Mouse (Mus musculus) frontal cortex, adult 2 months (tissue): ENCODE results near the gene Bud23. TPM values are rescaled to one million over a fixed set of nuclear protein-coding genes. Genes with fewer than 3 reads are reported as not detected.

ENCODE experiments used
- DNase-seq, 2 experiments: peaks; one replicate each; pipeline ENCODE4 v3.0.0; 2022; ENCODE audit warnings: low spot score in 1 of 2; ENCODE audit errors: extremely low spot score in 1 of 2
- polyA plus RNA-seq: library from polyadenylated mRNA; depleted of rRNA; stranded (reverse); fragments of >200 nt; gene quantifications from 2 replicates; pipeline ENCODE4 v1.2.3, GENCODE M21; 2012; rRNA removed

Bud23 gene
- polyA plus RNA-seq, 1 experiment = 75.7 TPM

DNA sequence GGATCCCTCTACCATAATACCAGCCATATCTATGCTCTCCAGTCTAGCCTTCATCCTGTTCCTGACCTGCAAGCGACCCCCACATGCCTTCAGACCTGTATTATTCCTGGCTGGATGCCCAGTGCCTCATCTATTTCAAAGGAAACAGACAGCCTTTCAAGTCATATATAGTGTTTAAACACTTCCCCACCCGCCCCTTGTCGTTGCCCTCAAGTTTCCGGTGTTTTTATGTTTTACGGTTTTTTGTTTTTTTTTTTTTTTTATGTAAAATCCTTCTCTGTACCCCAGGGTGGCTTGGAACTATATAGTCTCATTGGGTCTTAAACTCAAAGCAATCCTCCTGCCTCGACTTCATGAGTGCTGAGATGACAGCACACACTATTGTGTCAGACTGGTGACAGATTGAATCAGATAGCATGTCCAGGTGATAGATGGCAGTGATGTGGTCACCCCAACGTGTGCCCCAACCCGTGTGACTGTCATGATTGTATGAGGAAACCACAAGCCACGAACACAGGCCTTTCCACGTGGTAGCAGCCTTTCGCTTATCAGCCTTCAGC is 40.0 kb downstream of the Bud23 start:
- DNase-seq = no peak

DNA sequence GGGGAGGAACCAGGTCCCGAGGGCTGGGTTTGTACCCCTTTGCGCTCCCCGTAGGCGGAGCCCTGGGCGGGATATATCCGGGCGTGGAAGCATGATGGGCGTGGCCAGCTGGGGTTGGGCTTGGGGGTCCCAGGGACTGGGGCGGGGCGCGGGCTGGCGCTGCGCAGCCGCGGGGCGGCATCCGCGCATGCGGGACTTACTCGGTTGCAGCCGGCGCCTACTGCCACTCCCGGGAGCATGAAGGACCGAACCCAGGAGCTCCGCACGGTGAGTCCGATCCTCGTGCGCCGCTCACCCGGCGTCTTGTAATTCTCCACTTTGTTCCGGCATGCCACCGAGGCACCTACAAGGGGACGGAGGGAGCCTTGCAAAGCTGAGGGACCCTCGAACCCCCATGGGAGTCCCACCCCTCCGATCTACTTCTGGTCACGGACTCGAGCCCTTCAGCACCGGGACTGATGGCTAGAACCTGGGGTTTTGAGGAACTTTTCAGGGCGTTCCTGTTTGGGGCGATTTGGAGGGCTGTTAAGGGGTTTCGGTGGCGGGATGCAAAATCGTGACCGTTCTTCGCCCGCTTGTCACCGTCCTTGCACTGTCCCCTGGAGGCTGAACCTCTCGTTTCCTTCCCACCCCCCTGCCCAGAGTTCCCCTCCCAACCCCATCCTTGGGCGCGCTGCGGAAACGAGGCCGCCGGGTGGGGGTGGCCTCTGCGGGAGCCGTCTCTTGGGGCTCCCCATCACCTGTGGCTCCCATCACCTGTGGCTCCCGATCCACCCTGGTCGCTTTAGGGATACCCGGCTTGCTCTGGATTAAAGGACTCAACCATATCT is 41.2 kb downstream of the Bud23 start, which contains the start of gene Stx1a:
Gene Stx1a (plus strand): TSS at position 139 of the 830 bp plus-strand sequence.
- DNase-seq = peak; percentile 77 to 90

DNA sequence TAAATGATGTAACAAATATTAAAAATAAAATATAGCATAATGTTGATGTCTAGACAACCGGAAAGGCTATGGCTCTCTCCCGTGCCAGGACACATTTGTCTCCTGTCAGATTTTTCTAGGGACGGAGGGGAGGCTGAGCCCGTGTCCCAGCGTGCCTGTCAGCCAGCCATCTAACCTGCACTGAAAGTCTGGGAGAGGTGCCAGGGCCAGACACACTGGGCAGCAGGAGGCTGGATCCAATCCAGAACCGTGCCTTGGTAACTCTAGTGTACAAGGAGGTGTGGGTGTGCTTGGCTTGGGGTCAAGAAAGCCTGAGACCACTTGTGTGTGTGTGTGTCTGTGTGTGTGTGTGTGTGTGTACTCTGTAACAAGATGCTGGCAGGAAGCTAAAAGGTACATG is 42.9 kb downstream of the Bud23 start:
- no peak for DNase-seq

DNA sequence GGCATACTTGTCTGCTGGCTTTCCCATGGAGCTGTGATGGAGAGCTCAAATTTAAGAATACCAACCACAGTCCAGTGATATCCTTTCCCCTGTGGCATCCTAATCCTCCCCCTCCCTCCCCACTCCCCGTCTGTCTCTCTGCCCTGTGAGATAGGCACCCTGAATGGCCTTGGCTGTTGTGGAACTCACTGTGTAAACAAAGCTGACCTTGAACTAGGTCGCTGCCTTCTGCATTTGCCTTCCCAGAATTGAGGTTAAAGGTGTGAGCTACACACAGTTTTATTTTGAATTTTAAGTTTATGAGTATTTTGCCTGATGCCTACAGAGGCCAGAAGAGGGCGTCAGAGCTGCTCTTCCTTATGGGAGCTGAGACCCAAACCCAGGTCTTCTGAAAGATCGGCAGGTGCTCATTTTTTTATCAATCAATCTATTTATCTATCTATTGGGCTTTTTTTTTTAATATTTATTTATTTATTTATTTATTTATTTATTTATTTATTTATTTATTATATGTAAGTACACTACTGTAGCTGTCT is 48.5 kb downstream of the Bud23 start:
- DNase-seq = no peak

DNA sequence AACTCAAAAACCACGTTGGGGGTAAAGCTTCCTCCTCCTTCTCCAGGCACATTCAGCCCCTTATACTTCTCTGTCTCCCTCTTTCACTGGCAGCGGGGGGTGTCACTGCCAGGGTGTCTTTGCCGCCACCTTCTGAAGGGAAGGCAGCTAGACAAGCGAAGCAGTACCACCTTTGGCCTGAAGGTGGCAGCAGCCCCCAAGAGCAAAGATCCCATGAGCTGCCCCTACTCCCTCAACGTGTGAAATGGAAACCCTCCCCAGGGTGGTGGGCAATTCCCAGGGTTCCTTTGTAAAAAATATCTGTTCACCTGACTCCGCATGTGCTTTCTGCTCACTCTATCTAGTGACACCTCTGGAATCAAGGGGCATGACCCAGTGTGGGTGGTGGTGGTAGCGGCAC is 49.3 kb downstream of the Bud23 start:
- DNase-seq = peak in 1 of 2 experiments; percentile 97

DNA sequence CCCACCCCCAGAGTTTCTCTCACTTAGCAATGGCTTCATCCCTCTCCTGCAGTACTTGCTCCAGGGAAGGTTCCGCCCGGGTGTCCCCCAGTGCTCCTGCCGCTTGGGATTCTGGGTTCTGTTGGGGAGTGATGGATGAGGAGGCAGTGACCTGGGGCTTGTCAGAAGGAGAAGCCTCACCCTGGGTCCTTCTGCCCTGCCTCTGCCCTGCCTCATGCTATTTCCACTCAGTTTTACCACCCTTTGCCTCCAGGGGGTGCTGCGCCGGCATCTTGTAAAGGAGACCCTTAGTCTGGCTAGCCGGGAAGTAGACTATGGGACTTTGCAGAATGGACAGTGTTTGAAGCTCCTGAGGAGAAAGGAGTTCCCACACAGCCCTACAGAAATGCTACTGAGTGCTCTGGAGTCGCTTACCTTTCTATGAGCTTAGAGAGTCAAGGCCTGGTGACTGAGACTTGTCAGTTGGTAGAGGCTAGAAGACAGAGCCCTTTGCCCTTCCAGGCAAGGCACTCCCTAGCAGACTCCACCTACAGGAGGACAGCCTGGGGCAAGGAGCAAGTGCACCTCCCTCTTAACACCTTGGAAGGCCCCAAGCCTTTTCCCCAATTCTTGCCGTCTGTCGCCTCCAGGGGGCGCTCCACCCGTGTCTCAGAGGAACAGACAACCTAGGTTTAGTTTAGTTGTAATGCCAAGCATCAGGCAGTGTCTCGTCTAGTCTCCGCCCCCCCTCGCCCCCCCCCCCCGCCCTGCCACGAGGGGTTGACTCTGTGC is 51.9 kb downstream of the Bud23 start:
- peak in 1 of 2 experiments; percentile 87 for DNase-seq

DNA sequence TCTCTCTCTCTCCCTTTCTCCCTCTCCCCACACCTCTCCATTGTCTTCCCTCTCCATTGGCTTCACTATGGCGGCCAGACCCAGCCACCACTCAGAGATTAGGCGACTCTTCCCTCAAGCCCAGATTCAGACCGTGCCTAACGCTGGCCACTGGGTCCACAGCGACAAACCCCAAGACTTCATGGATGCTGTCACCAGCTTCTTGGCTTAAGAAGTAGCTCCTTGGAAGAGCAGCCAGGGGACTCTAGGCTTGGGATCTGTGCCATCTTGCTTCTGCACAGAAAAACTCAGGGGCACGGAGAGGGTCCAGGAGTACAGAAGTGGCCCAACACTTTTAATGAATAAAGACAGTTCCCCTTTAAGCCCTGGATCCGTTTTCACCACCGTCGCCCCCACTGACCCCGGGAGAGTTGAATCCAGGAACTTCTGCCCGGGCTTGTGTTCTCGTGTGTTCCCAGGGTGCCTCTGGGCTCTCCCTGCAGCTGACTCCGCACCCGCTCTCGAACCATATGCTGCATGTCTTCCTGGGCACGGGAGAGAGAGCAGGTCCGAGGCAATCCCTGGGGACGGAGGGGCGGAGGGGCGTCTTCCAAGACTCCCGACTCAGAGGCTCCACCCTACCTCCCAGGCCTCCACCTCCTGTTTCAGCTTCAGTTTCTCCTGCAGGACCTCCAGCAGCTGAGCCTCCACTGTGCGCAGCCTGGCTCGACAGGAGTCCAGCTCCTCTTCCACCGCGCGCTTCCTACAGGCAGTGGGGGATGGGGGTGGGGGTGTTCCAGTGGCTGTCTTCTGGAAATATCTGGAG is 52.7 kb downstream of the Bud23 start:
- DNase-seq = no peak

DNA sequence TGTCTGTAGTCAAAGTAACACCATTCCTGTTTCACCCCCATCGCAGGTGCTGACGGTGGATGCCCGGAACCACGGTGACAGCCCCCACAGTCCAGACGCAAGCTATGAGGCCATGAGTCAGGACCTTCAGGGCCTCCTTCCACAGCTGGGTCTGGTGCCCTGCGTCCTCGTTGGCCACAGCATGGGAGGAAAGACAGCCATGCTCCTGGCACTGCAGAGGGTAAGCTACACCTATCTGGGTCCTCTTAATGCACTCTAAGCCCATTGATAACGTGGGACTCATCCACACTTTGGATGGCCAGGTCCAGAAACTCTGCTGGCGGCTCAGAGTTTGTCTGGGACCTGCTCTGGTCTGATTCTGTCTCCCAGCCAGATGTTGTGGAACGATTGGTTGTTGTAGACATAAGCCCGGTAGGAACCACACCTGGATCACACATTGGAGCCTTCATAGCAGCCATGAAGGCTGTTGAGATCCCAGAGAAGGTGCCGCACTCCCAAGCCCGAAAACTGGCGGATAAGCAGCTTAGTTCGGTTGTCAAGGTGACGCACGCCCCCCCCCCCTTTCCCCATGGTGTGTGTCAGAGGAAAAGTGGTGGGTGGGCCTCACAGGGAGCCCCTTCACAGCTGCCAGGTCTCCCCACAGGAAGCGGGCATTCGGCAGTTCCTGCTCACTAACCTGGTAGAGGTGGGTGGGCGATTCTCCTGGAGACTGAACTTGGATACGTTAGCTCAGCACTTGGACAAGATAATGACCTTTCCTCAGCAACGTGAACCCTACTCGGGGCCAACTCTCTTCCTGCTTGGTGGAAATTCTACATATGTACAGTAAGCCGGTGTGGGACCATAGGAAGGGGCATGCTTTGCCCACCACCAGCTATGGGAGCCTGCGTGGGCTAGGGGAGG is 53.7 kb downstream of the Bud23 start:
- DNase-seq = no peak

DNA sequence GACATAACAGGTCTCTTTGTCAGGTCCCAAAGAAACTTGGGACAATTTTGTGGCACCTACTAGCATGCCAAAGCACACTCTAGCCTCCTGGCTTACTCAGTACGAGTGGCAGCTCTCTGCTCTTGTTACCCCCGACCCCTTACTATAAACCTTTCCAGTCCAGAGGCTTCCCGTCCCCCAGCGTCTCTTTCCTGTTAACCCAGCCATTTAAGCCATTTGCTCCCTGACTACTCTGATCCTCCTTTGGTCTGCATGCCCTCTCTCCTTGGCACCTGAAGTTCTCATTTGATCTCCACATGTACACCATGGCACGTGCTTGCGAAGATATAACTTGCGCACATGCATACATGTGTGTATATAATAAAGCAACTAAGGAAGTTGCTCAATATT is 54.4 kb downstream of the Bud23 start:
- no peak for DNase-seq

DNA sequence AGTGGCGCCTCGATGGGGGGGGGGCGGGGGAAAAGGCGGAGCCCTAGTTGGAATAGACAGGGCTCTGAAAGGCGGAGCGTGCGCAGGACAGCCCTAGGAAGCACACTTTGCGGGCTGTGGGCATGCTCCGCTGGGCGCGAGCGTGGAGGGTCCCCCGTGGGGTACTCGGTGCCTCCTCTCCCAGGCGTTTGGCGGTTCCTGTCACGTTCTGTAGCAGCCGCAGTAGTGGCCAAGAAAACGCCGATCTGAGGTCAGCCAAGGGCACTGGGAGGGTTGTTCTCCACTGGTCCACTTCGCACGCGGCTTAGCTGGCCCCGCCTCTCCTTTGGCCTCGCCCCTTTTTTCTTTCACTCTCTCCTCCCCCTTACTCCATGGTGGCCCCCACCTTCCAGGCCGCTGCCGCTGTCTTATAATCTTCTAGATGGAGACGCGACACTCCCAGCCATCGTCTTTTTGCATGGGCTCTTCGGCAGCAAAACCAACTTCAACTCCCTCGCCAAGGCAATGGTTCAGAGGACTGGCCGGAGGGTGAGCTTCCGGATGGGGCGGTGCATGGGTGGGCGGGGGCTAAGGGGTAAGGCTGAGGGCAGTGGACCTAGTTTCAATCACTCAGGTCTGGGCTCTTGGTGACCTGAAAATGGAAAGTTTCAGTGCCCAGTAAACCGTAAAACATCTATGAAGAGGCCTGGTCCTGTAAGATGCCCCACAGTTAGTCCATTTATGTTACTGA is 55.0 kb downstream of the Bud23 start:
- DNase-seq = peak; percentile 84

DNA sequence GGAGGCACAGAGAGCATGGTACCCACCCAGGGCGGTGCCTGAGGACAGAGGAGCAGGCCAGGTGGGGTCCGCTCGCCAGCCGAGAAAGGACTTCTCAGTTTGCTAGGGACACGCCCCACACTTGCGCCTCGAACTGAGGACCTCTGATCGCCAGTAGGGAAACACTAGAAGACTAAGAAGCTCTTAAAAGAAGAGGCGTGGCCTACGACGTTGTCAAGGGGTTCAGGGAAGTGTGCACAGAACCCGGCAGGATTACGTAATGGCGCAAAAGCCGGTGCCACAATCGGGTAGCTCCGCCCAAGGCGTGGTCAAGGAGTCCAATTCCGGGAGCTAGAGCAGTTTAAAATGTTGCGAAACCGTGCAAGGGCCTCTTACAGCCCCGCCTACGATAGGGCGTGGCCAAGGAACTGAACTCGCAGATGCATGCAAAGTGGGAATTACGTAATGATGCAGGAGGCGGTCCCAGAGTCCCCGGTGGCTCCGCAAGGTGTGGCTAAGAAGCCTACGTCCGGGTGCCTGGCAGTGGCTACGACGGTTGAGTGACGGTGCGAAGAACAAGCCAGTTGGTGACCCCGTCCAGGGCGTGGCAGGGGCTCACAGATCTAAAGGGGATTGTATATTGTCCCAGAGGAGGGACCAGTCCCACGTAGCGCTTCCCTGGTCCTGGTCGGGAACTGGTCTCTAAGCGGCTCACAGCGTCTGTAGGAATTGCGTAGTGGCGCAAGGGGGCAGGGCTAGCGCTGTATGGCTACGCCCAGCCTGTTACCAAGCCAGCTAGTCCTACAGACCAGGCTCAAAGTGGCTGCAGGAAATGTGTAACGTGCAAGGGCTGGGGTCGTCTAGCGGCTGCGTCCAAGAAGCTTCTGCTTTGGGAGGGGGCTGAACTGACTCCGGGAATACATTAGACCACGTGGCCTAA is 55.8 kb downstream of the Bud23 start, which contains the start of gene Abhd11:
Gene Abhd11 (plus strand): TSS at position 482 of the 919 bp plus-strand sequence.
- peak; percentile 98 to 99 for DNase-seq

DNA sequence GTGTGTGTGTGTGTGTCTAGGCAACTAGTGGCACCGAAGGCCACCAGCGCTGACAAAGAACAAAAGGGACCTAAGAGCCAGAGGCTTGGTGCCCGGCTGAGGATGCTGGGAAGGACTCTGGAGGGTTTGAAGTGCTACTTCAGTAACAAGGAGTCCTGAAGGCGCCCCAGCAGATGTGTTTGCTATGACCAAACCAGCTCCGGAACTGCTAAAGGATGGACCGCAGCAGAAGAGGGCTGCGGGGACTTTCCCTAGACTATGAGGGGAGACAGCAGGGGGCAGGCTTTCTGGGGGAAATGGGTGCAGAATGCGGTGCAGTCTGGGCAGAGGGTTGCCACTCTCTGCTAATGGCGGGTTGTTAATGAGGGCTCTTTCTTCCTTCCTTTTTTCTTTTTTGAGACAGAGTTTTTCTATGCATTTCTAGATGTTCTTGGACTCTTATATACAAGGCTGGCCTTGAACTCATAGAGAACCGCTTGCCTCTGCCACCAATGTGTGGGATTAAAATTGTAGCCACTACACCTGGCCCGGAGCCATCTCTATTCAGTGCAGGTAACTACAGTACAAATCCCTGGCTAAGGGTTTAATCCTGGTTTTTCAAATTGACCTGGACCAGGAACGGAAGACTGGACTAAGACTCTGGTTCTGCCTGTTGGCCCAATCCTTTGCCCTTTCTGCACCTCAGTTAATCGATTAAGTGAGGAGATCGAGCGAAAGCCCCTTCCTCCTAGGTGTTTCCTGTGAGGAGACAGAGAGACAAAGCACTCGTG is 56.8 kb downstream of the Bud23 start:
- DNase-seq = peak in 1 of 2 experiments; percentile 45

Other genes with a start within 250 kb of the Bud23 start
- gene Tmem270, start 158.2 kb downstream of the Bud23 start, polyA plus RNA-seq = not detected in 2 replicates
- not detected in 2 replicates for gene Cldn13, start 149.4 kb downstream of the Bud23 start, polyA plus RNA-seq
- gene Mettl27, start 132.6 kb downstream of the Bud23 start, polyA plus RNA-seq = 14.0 and 14.9 TPM in 2 replicates
- gene Cldn4, start 118.0 kb downstream of the Bud23 start, polyA plus RNA-seq = 0.08 and 0.32 TPM in 2 replicates
- 0.34 and 1.1 TPM in 2 replicates for gene Cldn3, start 78.7 kb downstream of the Bud23 start, polyA plus RNA-seq
- 68.4 and 80.5 TPM in 2 replicates for gene Abhd11, start 55.8 kb downstream of the Bud23 start, polyA plus RNA-seq
- 345 and 362 TPM in 2 replicates for gene Stx1a, start 41.5 kb downstream of the Bud23 start, polyA plus RNA-seq
- gene Dnajc30, start 757 bp downstream of the Bud23 start, polyA plus RNA-seq = 49.4 and 55.7 TPM in 2 replicates
- 25.7 and 28.9 TPM in 2 replicates for gene Vps37d, start 13.3 kb upstream of the Bud23 start, polyA plus RNA-seq
- gene Mlxipl, start 24.9 kb upstream of the Bud23 start, polyA plus RNA-seq = 4.6 and 6.0 TPM in 2 replicates
- gene Tbl2, start 84.7 kb upstream of the Bud23 start, polyA plus RNA-seq = 9.5 and 10.7 TPM in 2 replicates
- 42.2 TPM in 2 replicates for gene Bcl7b, start 103.3 kb upstream of the Bud23 start, polyA plus RNA-seq
- gene Baz1b, start 122.3 kb upstream of the Bud23 start, polyA plus RNA-seq = 62.8 and 64.8 TPM in 2 replicates
- 5.4 and 5.5 TPM in 2 replicates for gene Fzd9, start 186.3 kb upstream of the Bud23 start, polyA plus RNA-seq